Mouse (Mus musculus) liver, embryonic 14.5 days (tissue): ENCODE measurements at regions not wholly inside any gene's neighbourhood (a gene's known extent, or its start where the extent isn't known, plus 50 kb on each side); places are given as distances from the start of the nearest gene placed in this dataset.

Experiments
- ATAC-seq: fragments of 200-750 bp; cut with Nextera tagmentation; 2 replicates; pipeline ENCODE4 v1.8.0; 2017; ENCODE audit warnings: moderate number of reproducible peaks, mild to moderate bottlenecking, moderate library complexity; ENCODE audit not compliant: insufficient read depth
- DNase-seq, 3 experiments: peaks; one replicate each; pipeline ENCODE4 v3.0.0-alpha.2; 2012 to 2013; ENCODE audit warnings: low read depth in 3 of 3, low spot score in 3 of 3
- H3K27ac ChIP-seq: fragments of 300-500 bp; sonication (generic); 2 replicates; pipeline ENCODE4 v1.5.1; 2014; ENCODE audit warnings: moderate library complexity, mild to moderate bottlenecking, control low read depth, inconsistent platforms
- H3K27me3 ChIP-seq: fragments of 300-500 bp; sonication (generic); 2 replicates; pipeline ENCODE4 v1.6.1; 2014; ENCODE audit warnings: mild to moderate bottlenecking, low read length, moderate library complexity; ENCODE audit not compliant: control insufficient read depth, insufficient read depth
- H3K36me3 ChIP-seq: fragments of 300-500 bp; sonication (generic); replicated peaks from 2 replicates; pipeline ENCODE4 v1.6.1; 2014; ENCODE audit warnings: low read depth; ENCODE audit not compliant: control insufficient read depth, insufficient read depth
- H3K4me1 ChIP-seq, 2 experiments: fragments of 200-500 bp in 1 of 2; fragments of 300-500 bp in 1 of 2; sonication (generic) in 1 of 2; replicated peaks; 2 replicates each; pipeline ENCODE4 v1.6.1; 2012 to 2014; ENCODE audit warnings: antibody characterized with exemption in 1 of 2, inconsistent platforms in 1 of 2, low read length in 1 of 2; ENCODE audit not compliant: control insufficient read depth in 2 of 2, insufficient read depth in 2 of 2
- H3K4me2 ChIP-seq: fragments of 300-500 bp; sonication (generic); 2 replicates; pipeline ENCODE4 v1.6.1; 2014; ENCODE audit warnings: low read depth, mild to moderate bottlenecking, control low read depth, moderate library complexity
- H3K4me3 ChIP-seq, 2 experiments: fragments of 200-500 bp in 1 of 2; fragments of 300-500 bp in 1 of 2; sonication (generic) in 1 of 2; 2 replicates each; pipeline ENCODE4 v1.5.1; 2012 to 2014; ENCODE audit warnings: low read depth in 2 of 2, low read length in 2 of 2, mild to moderate bottlenecking in 2 of 2, control low read depth in 1 of 2, inconsistent platforms in 1 of 2, moderate library complexity in 1 of 2; ENCODE audit not compliant: insufficient read depth in 1 of 2
- H3K9ac ChIP-seq: fragments of 300-500 bp; sonication (generic); replicated peaks from 2 replicates; pipeline ENCODE4 v1.6.1; 2014; ENCODE audit warnings: mild to moderate bottlenecking, control low read depth, moderate library complexity
- H3K9me3 ChIP-seq: fragments of 300-500 bp; sonication (generic); 2 replicates; pipeline ENCODE4 v1.6.1; 2016; ENCODE audit warnings: low read length, mixed read lengths; ENCODE audit not compliant: control insufficient read depth
- CTCF ChIP-seq: IDR thresholded peaks from 2 replicates; pipeline ENCODE4 v1.5.1; 2016; ENCODE audit warnings: antibody characterized with exemption, low read depth, control low read depth
- EP300 ChIP-seq: IDR thresholded peaks from 2 replicates; pipeline ENCODE4 v1.6.1; 2016; ENCODE audit warnings: antibody characterized with exemption, low read depth
- WGBS: fragments of 180-500 bp; shearing (Covaris S2); extraction: QIAGEN DNeasy Blood & Tissue Kit; methylation state at CpG from one replicate; pipeline ENCODE4 v1.1.7; 2014; ENCODE audit not compliant: insufficient replicate concordance; 5-methylcytosine and 5-hydroxymethylcytosine counted together

GRCm38 (mm10) chr14:107903717-107904116 is 1010.2 kb downstream of the Slitrk1 start:
- TF ChIP-seq EP300: no peak
- no peak for TF ChIP-seq CTCF
- ATAC-seq: no peak
- no peaks in the 10 kb centered on the region for H3K4me1 ChIP-seq
- H3K9ac ChIP-seq: no peak overlapping the region
- H3K4me2 ChIP-seq: no peak overlapping the region
- H3K27me3 ChIP-seq: no peaks in the 10 kb centered on the region
- no peak overlapping the region for H3K27ac ChIP-seq
- DNase-seq: no peak
- H3K9me3 ChIP-seq: no peaks in the 10 kb centered on the region
- no peak overlapping the region for H3K4me3 ChIP-seq
- no peaks in the 10 kb centered on the region for H3K36me3 ChIP-seq

GRCm38 (mm10) chr14:107901823-107902222 is 1012.1 kb downstream of the Slitrk1 start:
- DNase-seq (no peak), ATAC-seq (no peak)
- no peaks in the 10 kb centered on the region for H3K4me1 ChIP-seq
- no peaks in the 10 kb centered on the region for H3K36me3 ChIP-seq
- TF ChIP-seq EP300 (no peak), CTCF (no peak)
- no peak overlapping the region for H3K27ac ChIP-seq
- H3K27me3 ChIP-seq: no peaks in the 10 kb centered on the region
- H3K9me3 ChIP-seq: no peaks in the 10 kb centered on the region
- no peak overlapping the region for H3K4me2 ChIP-seq
- WGBS: 65% methylated on average over 1 of the region's 1 CpGs
- no peak overlapping the region for H3K4me3 ChIP-seq
- H3K9ac ChIP-seq: no peak overlapping the region

GRCm38 (mm10) chr14:107860895-107861294 is 1053.1 kb downstream of the Slitrk1 start:
- Histone ChIP-seq H3K36me3 (no peaks in the 10 kb centered on the region), H3K4me2 (no peak overlapping the region), H3K27me3 (no peaks in the 10 kb centered on the region), H3K4me1 (no peaks in the 10 kb centered on the region), H3K4me3 (no peak overlapping the region), H3K9ac (no peak overlapping the region), H3K9me3 (no peaks in the 10 kb centered on the region), H3K27ac (no peak overlapping the region)
- ATAC-seq (peak; percentile 31; the same call in 1 of the 2 replicates), DNase-seq (no peak)
- TF ChIP-seq EP300: no peak
- no peak for TF ChIP-seq CTCF

- H3K4me2 ChIP-seq: no peak overlapping the region
- no peaks in the 10 kb centered on the region for H3K27me3 ChIP-seq
- no peak for DNase-seq
- H3K9me3 ChIP-seq: no peaks in the 10 kb centered on the region
- ATAC-seq: no peak
- no peak overlapping the region for H3K27ac ChIP-seq
- no peaks in the 10 kb centered on the region for H3K4me1 ChIP-seq
- no peak overlapping the region for H3K9ac ChIP-seq
- TF ChIP-seq CTCF: no peak
- TF ChIP-seq EP300: no peak
- H3K4me3 ChIP-seq: no peak overlapping the region
- H3K36me3 ChIP-seq: no peaks in the 10 kb centered on the region
- 78% methylated on average over 7 of the region's 7 CpGs for WGBS
Observed at GRCm38 (mm10) chr14:107849688-107850087, 1064.3 kb downstream of the Slitrk1 start.

GRCm38 (mm10) chr14:107845289-107846215 is 1068.4 kb downstream of the Slitrk1 start:
- Histone ChIP-seq H3K27ac (no peak overlapping the region), H3K36me3 (no peaks in the 10 kb centered on the region), H3K4me1 (no peaks in the 10 kb centered on the region), H3K9ac (no peak overlapping the region), H3K9me3 (no peaks in the 10 kb centered on the region), H3K4me3 (no peak overlapping the region), H3K4me2 (no peak overlapping the region), H3K27me3 (no peaks in the 10 kb centered on the region)
- TF ChIP-seq CTCF: no peak
- ATAC-seq (no peak), DNase-seq (no peak)
- WGBS: 66% methylated on average over 3 of the region's 3 CpGs
